Mouse (Mus musculus): Measurements from ENCODE around the gene Rln1.

DNA sequence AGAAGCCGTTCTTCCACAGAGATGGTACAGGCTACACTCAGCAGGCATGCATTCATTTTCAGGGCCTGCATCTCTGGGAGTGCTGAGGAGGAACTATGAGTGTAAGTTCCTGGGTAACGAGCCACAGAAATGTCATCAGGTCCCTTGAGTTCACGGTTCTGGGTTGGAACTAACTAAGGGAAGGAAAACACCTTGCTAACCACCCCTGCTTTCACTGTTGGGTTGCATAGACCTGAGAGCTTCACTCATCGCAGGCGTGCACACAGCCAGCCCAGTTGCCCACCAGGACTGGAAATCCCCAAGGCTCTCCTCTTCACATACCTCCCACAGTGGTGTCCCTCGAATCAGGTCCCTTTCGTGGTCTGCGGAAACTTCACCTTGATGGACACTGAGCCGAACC, 40.5 kb upstream of the Rln1 start:
- TF ChIP-seq POLR2A (IDR thresholded peaks at IDR 0.05; ENCODE audit: borderline replicate concordance, insufficient read depth, low read length) (no peak), CTCF (IDR thresholded peaks at IDR 0.05; ENCODE audit: borderline replicate concordance, insufficient read depth, low read depth, low read length) (no peak)
